Mouse (Mus musculus): ENCODE data around the gene Birc2. TPM values are rescaled to one million over a fixed set of nuclear protein-coding genes. Genes with fewer than 3 reads are reported as not detected.
"Not testable (repeated sequence)": the region's sequence is repeated elsewhere in the genome, so short reads cannot be mapped to it uniquely, and the experiment has no call there.

Gene Birc2
- polyA plus RNA-seq, 1 experiment, result 15.4 TPM

GRCm38 (mm10) chr9:7870556-7871315 is 33.9 kb upstream of the Birc2 start:
- peak; percentile 12 for DNase-seq
- no peak for TF ChIP-seq CTCF (IDR thresholded peaks at IDR 0.05; ENCODE audit: insufficient read depth, low read length)
- no peak for TF ChIP-seq POLR2A (IDR thresholded peaks at IDR 0.05; ENCODE audit: borderline replicate concordance, extremely low read depth, low read depth, low read length)
- 51% methylated on average over 10 of the region's 10 CpGs for WGBS
- H3K4me3 ChIP-seq (replicated peaks; ENCODE audit: extremely low read depth, low read depth, low read length), result peak overlapping the region; percentile 14
- peaks cover 28% of the 10 kb centered on the region for H3K4me1 ChIP-seq (ENCODE audit: control insufficient read depth, insufficient read depth, low read length)

DNA sequence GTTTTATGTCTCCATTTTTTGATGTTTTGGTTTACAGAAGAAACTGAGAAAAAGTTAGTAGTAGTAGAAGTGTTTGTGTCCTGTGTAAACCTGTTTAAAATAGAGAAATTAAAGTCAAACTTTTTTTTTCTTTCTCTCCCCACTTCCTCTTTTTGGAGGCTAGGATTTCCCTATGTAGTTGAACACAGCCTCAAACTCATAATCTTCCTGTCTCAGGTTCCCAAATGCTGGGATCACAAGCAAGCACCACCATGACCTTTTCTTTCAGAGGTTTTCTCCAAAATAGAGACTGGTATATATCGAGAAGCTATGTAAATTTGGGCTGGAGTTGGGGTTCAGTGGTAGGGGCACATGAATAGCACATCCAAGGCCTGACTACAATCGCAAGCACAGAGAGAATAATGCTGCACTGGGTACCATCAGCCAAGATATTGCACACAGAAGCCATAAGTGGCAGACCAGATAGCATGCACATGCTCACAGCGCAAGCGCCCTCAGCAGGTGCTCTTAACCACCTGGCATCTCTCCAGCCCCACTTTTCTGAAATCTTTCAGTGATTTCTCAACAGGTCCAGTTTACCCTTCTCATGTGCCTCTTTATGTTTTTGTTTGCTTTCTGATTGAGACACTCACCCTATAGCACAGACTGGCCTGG is 32.1 kb upstream of the Birc2 start:
- H3K4me1 ChIP-seq (ENCODE audit: control insufficient read depth, insufficient read depth, low read length), result peaks cover 28% of the 10 kb centered on the region
- TF ChIP-seq POLR2A (IDR thresholded peaks at IDR 0.05; ENCODE audit: borderline replicate concordance, extremely low read depth, low read depth, low read length) (no peak), CTCF (IDR thresholded peaks at IDR 0.05; ENCODE audit: insufficient read depth, low read length) (no peak)
- peak; percentile 49 for DNase-seq
- no peak overlapping the region for H3K4me3 ChIP-seq (replicated peaks; ENCODE audit: extremely low read depth, low read depth, low read length)
- WGBS, result 68% methylated on average over 4 of the region's 4 CpGs

DNA sequence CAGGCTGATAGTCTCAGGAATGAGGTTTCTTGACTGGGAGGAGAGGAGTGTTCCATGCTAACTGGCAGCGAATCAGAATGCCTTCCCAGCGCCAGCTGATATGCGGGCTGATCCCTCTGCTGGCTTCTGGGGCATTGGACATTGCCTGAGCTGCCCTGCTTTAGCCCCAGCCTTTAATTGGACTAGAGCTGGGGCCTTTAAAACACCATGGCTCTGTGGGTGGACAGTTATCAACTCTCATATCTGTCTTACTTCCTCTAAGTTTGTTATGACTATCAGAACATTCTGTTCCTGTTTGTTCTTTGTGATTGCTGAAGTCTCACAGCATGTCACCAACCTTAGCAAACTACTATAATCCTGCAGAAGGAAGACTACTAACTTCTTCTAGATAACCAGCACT is 31.1 kb upstream of the Birc2 start:
- Histone ChIP-seq H3K4me1 (ENCODE audit: control insufficient read depth, insufficient read depth, low read length) (peaks cover 26% of the 10 kb centered on the region), H3K4me3 (replicated peaks; ENCODE audit: extremely low read depth, low read depth, low read length) (no peak overlapping the region)
- WGBS, result 55% methylated on average over 3 of the region's 3 CpGs
- DNase-seq, result peak; percentile 36
- TF ChIP-seq POLR2A (IDR thresholded peaks at IDR 0.05; ENCODE audit: borderline replicate concordance, extremely low read depth, low read depth, low read length), result peak; percentile 42; the same call in 1 of the 2 replicates
- no peak for TF ChIP-seq CTCF (IDR thresholded peaks at IDR 0.05; ENCODE audit: insufficient read depth, low read length)

GRCm38 (mm10) chr9:7866981-7867380 is 30.1 kb upstream of the Birc2 start:
- 95% methylated on average over 2 of the region's 2 CpGs for WGBS
- DNase-seq; H3K4me3 ChIP-seq (replicated peaks; ENCODE audit: extremely low read depth, low read depth, low read length): not testable (repeated sequence)
- H3K4me1 ChIP-seq (ENCODE audit: control insufficient read depth, insufficient read depth, low read length), result peaks cover 26% of the 10 kb centered on the region

DNA sequence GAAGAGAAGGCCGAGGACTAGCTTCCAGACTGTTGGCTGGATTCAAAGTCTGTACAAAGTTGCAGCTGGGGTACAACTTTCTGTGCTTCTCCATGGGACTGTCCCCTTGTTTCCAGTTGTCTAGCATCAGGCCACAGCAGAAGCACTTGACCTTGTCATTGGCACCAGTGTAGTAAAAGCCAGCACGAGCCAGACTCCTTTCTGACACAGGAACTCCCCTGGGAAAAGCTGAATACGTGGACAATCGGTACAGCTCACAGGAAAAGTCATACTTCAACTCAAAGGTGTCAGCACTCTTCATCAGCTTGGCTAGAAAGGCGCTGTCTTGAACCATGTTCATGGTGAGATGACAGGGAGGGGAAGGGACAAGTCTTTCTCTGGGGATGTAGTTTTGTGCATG is 24.1 kb upstream of the Birc2 start:
- Histone ChIP-seq H3K4me1 (ENCODE audit: control insufficient read depth, insufficient read depth, low read length) (no peaks in the 10 kb centered on the region), H3K4me3 (replicated peaks; ENCODE audit: extremely low read depth, low read depth, low read length) (no peak overlapping the region)
- TF ChIP-seq CTCF (IDR thresholded peaks at IDR 0.05; ENCODE audit: insufficient read depth, low read length), result no peak
- no peak for TF ChIP-seq POLR2A (IDR thresholded peaks at IDR 0.05; ENCODE audit: borderline replicate concordance, extremely low read depth, low read depth, low read length)
- no peak for DNase-seq
- 73% methylated on average over 5 of the region's 5 CpGs for WGBS

- 52% methylated on average over 3 of the region's 3 CpGs for WGBS
- TF ChIP-seq POLR2A (IDR thresholded peaks at IDR 0.05; ENCODE audit: borderline replicate concordance, extremely low read depth, low read depth, low read length) (no peak), CTCF (IDR thresholded peaks at IDR 0.05; ENCODE audit: insufficient read depth, low read length) (no peak)
Measured at GRCm38 (mm10) chr9:7855912-7856311, 19.0 kb upstream of the Birc2 start.

DNA sequence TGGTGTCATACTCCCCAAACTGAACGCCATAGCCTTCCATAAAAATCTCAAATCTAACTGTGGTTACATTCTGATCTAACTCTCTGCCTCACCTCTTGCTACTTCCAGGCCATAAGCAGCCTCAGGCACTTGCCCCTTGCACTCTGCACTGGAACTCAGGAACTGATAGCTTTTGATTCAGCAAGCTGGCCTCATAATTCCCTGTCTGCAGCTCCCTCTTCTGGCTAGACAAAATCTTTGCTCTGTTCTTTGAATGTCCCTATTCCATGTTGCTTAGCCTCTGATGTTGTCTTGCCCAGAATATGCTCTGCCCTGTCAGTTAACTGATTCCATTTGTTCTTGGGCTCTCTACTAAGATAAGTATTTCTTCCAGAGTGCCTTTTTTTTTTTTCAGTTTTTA is 18.5 kb upstream of the Birc2 start:
- TF ChIP-seq CTCF (IDR thresholded peaks at IDR 0.05; ENCODE audit: insufficient read depth, low read length) (peak; percentile 44; the same call in 1 of the 2 replicates), POLR2A (IDR thresholded peaks at IDR 0.05; ENCODE audit: borderline replicate concordance, extremely low read depth, low read depth, low read length) (no peak)
- whole genome bisulfite sequencing, result 42% methylated on average over 1 of the region's 1 CpGs
- H3K4me3 ChIP-seq (replicated peaks; ENCODE audit: extremely low read depth, low read depth, low read length), result no peak overlapping the region
- H3K4me1 ChIP-seq (ENCODE audit: control insufficient read depth, insufficient read depth, low read length), result no peaks in the 10 kb centered on the region; the same call in 1 of the 2 replicates
- no peak for DNase-seq

More at GRCm38 (mm10) chr9:7855912-7856311, 19.0 kb upstream of the Birc2 start:
- DNase-seq, result no peak
- H3K4me1 ChIP-seq (ENCODE audit: control insufficient read depth, insufficient read depth, low read length), result no peaks in the 10 kb centered on the region; the same call in 1 of the 2 replicates
- no peak overlapping the region for H3K4me3 ChIP-seq (replicated peaks; ENCODE audit: extremely low read depth, low read depth, low read length)

GRCm38 (mm10) chr9:7854196-7854595 is 17.3 kb upstream of the Birc2 start:
- 84% methylated on average over 14 of the region's 14 CpGs for WGBS

DNA sequence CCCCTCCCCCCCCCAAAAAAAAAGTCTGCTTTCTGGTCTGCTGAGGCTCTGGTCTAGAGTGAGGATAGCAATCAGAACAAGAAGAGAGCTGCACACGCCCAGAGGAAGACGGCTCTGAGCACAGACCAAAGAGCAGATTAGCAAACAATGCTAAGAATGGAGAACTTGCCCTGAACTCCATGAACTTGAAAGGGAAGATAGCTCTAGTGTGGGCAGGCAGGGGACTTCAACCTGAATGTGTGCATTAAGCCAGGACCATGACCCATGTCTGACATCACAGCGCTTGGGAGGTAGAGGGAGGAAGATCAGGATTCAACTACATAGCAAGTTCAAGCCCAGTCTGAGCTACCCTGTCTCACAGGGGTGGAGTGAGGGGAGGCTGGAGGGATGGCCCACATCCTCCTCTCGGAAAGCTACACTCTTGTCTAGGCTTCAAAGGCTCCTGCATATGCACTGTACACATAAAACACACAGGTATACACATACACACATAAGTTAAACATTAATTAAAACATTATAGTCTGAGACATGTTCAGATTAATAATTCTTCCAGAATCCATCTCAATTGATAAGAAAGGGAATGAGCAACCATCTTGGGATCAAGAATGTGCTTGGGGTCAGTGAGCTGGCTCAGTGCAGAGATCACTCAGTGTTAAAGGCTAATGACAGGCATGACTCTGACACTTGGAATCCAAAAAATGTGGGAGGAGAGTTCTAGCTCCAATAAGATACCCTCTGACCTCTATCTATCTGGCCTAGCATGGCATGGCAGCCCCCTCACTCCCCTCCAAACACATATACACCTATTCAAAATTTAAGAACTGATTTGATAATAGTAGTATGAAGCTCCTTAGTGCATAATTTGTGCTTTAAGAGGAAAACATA is 15.7 kb upstream of the Birc2 start:
- no peak for TF ChIP-seq POLR2A (IDR thresholded peaks at IDR 0.05; ENCODE audit: borderline replicate concordance, extremely low read depth, low read depth, low read length)
- TF ChIP-seq CTCF (IDR thresholded peaks at IDR 0.05; ENCODE audit: insufficient read depth, low read length), result no peak
- no peaks in the 10 kb centered on the region; the same call in 1 of the 2 replicates for H3K4me1 ChIP-seq (ENCODE audit: control insufficient read depth, insufficient read depth, low read length)
- WGBS, result 77% methylated on average over 4 of the region's 4 CpGs
- DNase-seq, result no peak
- H3K4me3 ChIP-seq (replicated peaks; ENCODE audit: extremely low read depth, low read depth, low read length), result no peak overlapping the region

More at GRCm38 (mm10) chr9:7854196-7854595, 17.3 kb upstream of the Birc2 start:
- H3K4me3 ChIP-seq (replicated peaks; ENCODE audit: extremely low read depth, low read depth, low read length); H3K4me1 ChIP-seq (ENCODE audit: control insufficient read depth, insufficient read depth, low read length); DNase-seq: not testable (repeated sequence)

Data from lung, adult 2 months (tissue).